Mouse (Mus musculus): ENCODE data around the gene Carhsp1. TPM values are rescaled to one million over a fixed set of nuclear protein-coding genes. Genes with fewer than 3 reads are reported as not detected.

The Carhsp1 gene
- total RNA-seq, 2 experiments from 2014 or later = 37.9 to 40.1 TPM

- DNase-seq = peak; percentile 58 to 78
- intact Hi-C loops (cut with DNase I) = loop anchor here (1.0 to 2.0 kb wide), 3 partner anchors 38 to 270 kb away; no protein-coding TSS in a partner anchor
Observed at GRCm38 (mm10) chr16:8676800-8677199, 4.8 kb upstream of the Carhsp1 start.

- no peak for DNase-seq
- intact Hi-C loops (cut with DNase I) = loop anchor here (1.0 to 2.0 kb wide), 2 partner anchors 37 to 270 kb away; no protein-coding TSS in a partner anchor
Observed at GRCm38 (mm10) chr16:8676228-8676627, 4.3 kb upstream of the Carhsp1 start.

- intact Hi-C loops (cut with DNase I) = no loop called here
Observed at GRCm38 (mm10) chr16:8675559-8675958, 3.6 kb upstream of the Carhsp1 start.

GRCm38 (mm10) chr16:8674165-8674564 is 2.2 kb upstream of the Carhsp1 start:
- peak; percentile 54 to 67 for DNase-seq
- intact Hi-C loops (cut with DNase I) = loop anchor here (1.0 to 5.0 kb wide), 2 partner anchors 162 to 262 kb away; partner anchors contain the start of gene Abat

More at GRCm38 (mm10) chr16:8675559-8675958, 3.6 kb upstream of the Carhsp1 start:
- DNase-seq = no peak

GRCm38 (mm10) chr16:8673343-8673742 is 1.4 kb upstream of the Carhsp1 start:
- intact Hi-C loops (cut with DNase I) = loop anchor here (2.0 to 5.0 kb wide), 2 partner anchors 29 to 161 kb away; partner anchors contain the start of gene Abat
- no peak for DNase-seq

GRCm38 (mm10) chr16:8672811-8673210 is 856 bp upstream of the Carhsp1 start:
- DNase-seq = no peak
- intact Hi-C loops (cut with DNase I) = loop anchor here (2.0 to 5.0 kb wide), 2 partner anchors 28 to 161 kb away; partner anchors contain the start of gene Abat

- DNase-seq = no peak
- intact Hi-C loops (cut with DNase I) = loop anchor here (2.0 to 5.0 kb wide), 2 partner anchors 28 to 160 kb away; partner anchors contain the start of gene Abat
Observed at GRCm38 (mm10) chr16:8672350-8672687, 364 bp upstream of the Carhsp1 start.

GRCm38 (mm10) chr16:8670041-8671035 is 1.6 kb downstream of the Carhsp1 start:
- intact Hi-C loops (cut with DNase I) = loop anchor here (5.0 kb wide), 1 partner anchor 158 kb away; the partner anchor contains the start of gene Abat
- peak in 1 of 2 experiments; percentile 28 for DNase-seq

GRCm38 (mm10) chr16:8669432-8669831 is 2.5 kb downstream of the Carhsp1 start:
- DNase-seq = no peak
- intact Hi-C loops (cut with DNase I) = no loop called here

GRCm38 (mm10) chr16:8668386-8668785 is 3.6 kb downstream of the Carhsp1 start:
- DNase-seq = no peak
- intact Hi-C loops (cut with DNase I) = no loop called here

GRCm38 (mm10) chr16:8667814-8668213 is 4.1 kb downstream of the Carhsp1 start:
- peak; percentile 57 to 61 for DNase-seq

GRCm38 (mm10) chr16:8667261-8667660 is 4.7 kb downstream of the Carhsp1 start:
- DNase-seq = peak; percentile 48 to 65
- intact Hi-C loops (cut with DNase I) = no loop called here

More at GRCm38 (mm10) chr16:8667814-8668213, 4.1 kb downstream of the Carhsp1 start:
- intact Hi-C loops (cut with DNase I) = no loop called here

GRCm38 (mm10) chr16:8666452-8666851 is 5.5 kb downstream of the Carhsp1 start:
- peak; percentile 72 to 73 for DNase-seq
- intact Hi-C loops (cut with DNase I) = no loop called here

GRCm38 (mm10) chr16:8665367-8665766 is 6.6 kb downstream of the Carhsp1 start:
- intact Hi-C loops (cut with DNase I) = no loop called here

GRCm38 (mm10) chr16:8663606-8664539 is 8.1 kb downstream of the Carhsp1 start:
- intact Hi-C loops (cut with DNase I) = no loop called here
- peak in 1 of 2 experiments; percentile 38 for DNase-seq

More at GRCm38 (mm10) chr16:8665367-8665766, 6.6 kb downstream of the Carhsp1 start:
- peak in 1 of 2 experiments; percentile 17 for DNase-seq

GRCm38 (mm10) chr16:8663022-8663421 is 8.9 kb downstream of the Carhsp1 start:
- DNase-seq = no peak
- intact Hi-C loops (cut with DNase I) = no loop called here

GRCm38 (mm10) chr16:8658764-8659163 is 13.2 kb downstream of the Carhsp1 start:
- no peak for DNase-seq
- intact Hi-C loops (cut with DNase I) = no loop called here

GRCm38 (mm10) chr16:8658349-8658748 is 13.6 kb downstream of the Carhsp1 start:
- intact Hi-C loops (cut with DNase I) = no loop called here
- DNase-seq = no peak

- intact Hi-C loops (cut with DNase I) = no loop called here
Observed at GRCm38 (mm10) chr16:8656256-8656655, 15.7 kb downstream of the Carhsp1 start.

GRCm38 (mm10) chr16:8655599-8655998 is 16.4 kb downstream of the Carhsp1 start:
- no peak for DNase-seq
- intact Hi-C loops (cut with DNase I) = no loop called here

More at GRCm38 (mm10) chr16:8656256-8656655, 15.7 kb downstream of the Carhsp1 start:
- no peak for DNase-seq
